Mouse (Mus musculus): ENCODE measurements around the gene Adgrv1. TPM values are rescaled to one million over a fixed set of nuclear protein-coding genes. Genes with fewer than 3 reads are reported as not detected.

Adgrv1 gene
- total and polyA plus RNA-seq, 3 experiments = 0.58 to 2.0 (median 1.2) TPM

DNA sequence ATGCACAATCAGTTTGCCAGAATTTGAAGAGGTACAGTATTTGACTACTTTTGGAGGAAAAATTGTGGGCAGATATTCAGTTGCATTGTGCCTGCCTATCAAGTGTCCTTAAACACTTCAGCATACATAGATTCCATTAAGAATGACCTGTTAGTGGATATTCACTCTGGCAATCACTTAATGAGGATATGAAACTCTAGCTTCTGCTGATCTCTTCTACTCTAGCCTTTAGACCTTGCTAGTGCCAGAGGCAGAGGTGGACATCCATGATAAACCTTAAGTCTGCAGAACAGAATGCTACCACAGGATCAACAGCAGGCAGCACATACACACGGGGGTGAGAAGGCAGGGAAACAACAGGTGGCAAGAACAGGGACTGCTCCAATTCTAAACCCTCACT, 488.5 kb downstream of the Adgrv1 start:
- DNase-seq = no peak

GRCm38 (mm10) chr13:81142268-81142884, 490.6 kb downstream of the Adgrv1 start:
- DNase-seq = no peak

DNA sequence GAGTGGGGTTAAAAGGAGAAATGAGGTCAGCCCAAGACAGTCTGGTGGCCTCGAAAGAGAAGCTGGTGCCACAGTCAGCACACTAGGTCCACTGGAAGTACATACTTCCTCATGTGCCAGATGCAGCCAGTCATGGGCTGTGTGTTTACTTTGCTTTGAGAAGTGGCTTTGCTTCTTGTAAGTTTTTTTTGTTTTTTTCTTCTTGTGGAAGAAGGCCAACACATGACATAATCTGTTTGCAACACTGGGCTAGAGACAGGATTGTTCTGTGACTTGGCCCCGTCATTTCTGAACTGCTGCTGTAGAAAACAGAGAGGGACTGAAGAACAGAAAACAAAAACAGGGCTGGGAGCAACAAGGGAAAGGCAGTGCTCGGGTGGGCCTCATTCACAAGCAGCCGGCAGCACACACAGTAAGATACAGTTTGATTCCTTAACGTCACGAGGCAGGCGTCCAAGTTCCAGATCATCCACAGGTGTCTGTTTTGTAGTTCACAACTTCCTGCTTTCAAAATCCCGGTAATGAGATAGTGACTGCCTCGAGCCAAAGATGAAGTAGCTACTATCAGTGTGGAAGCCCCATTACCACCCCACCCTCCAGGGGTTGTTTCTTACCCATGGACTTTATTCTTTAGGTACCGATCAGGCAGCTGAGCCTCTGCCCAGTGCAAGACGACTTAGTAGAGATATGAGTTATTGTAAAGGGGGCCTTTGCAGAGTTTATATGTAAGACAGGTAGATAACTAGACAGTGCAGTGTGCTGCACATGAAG, 496.1 kb downstream of the Adgrv1 start:
- DNase-seq = peak; percentile 42

- DNase-seq = no peak
Measured at GRCm38 (mm10) chr13:81135953-81136352, 497.0 kb downstream of the Adgrv1 start.

GRCm38 (mm10) chr13:81134412-81134811, 498.5 kb downstream of the Adgrv1 start:
- DNase-seq = no peak

DNA sequence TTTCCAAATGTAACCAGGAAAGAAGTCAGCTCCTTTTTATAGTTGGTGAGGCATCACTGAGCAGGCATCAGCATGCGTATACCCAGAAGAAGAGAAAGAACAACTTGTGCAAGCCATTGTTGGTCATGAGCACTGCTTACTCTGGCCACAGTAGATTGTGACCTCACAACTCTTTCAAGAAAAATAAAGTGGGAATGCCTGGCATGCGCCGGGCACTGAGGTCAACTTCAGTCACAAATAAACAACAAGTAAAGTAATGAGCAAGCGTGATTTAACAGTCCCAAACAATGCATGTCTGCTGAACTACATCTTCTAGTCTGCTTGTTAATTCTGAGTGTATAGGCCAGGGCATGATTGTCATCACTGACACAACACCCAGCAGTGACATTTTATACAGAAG, 499.6 kb downstream of the Adgrv1 start:
- no peak for DNase-seq

DNA sequence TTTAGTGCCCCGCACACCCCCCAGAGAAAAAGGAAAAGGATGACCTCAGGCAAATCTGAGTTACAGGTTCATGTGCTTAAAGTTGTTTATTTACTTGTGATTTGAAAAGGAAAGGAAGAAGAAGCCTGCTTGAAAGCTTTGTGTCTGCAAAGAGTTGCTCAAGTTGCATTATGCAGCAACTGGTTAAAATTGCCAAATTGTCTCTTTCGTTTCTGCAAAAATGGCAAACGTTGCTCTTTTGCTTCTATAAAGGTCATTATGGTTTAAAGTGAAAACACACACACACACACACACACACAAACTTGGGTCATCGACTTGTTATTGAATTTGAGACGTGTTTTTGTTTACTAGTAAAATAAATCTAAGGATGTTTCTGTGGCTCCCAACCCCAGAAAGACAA, 500.3 kb downstream of the Adgrv1 start:
- DNase-seq = no peak

DNA sequence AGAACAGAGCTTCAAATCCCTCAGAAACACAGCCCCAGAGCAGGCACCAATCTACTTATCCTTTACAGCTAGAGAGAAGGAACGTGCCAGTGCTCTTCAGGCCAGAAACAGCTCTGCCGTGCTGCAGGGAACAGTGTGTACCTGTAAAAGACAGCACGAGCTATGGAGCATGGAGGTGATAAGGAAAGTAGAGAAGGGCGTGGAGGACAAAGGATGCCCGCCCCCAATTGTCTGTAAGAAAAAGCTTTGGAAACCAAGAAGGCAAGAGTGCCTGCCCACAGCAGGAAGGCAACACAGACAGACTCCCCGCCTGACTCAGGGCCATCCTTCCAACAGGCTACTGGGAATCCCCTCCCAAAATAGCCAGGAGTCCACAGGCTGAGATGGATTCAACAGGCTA, 501.1 kb downstream of the Adgrv1 start:
- no peak for DNase-seq

- DNase-seq = no peak
Measured at GRCm38 (mm10) chr13:81130742-81131524, 502.0 kb downstream of the Adgrv1 start.

DNA sequence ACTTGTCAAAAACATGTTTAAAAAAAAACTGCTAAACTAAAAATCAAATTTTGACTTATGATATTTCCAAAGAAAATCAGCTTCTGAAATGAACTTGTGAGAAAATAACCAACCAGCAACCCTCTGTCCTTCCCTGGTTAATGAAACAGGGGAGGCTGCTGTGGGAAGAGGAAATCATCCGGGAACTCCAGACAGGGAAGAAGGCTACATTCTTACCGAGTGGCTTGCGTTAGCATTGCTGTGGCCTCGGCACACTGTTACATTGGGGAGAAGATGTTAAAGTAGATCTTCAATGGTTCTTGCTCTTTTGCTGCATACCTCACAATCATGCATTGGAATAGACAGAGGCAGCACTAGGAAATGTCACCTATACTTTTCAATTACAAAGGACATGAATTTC, 507.1 kb downstream of the Adgrv1 start:
- no peak for DNase-seq

DNA sequence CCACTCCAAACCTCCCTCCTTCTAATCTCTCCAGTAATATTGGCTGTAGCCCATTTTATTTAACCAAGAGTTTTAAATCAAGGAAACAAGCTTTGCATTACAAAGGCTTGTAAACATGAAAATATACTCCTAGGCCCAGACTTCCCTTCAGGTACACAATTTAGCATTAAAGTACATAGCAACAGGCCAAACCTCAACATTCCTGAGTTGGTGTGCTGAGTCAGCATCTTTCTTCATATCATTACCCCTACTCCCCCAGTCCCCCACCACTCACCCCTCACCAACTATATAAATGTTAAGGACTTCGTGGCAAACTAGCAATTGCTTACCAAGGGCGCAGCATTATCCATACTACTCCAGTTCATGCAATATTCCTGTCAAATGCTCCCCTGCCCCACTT, 510.7 kb downstream of the Adgrv1 start:
- DNase-seq = no peak

DNA sequence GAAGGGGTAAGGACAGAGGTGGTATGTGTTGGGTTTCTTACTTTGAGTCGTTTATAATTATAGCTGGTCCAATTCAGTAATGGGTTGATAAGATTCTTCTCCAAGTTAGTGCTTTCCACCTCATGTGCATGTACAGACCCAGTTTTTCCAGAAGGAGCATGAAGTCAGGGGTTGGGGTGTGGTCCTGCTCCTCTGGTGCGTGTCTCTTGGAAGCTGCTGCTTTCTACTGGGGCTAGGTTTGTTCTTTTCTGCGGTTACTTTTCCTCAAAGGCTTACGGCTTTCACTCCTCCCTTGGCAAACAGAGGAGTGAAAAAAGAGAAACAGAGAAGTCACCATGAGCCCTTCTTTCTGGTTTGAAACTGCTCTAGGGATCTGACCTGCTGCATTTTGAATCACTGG, 522.5 kb downstream of the Adgrv1 start:
- DNase-seq = no peak

DNA sequence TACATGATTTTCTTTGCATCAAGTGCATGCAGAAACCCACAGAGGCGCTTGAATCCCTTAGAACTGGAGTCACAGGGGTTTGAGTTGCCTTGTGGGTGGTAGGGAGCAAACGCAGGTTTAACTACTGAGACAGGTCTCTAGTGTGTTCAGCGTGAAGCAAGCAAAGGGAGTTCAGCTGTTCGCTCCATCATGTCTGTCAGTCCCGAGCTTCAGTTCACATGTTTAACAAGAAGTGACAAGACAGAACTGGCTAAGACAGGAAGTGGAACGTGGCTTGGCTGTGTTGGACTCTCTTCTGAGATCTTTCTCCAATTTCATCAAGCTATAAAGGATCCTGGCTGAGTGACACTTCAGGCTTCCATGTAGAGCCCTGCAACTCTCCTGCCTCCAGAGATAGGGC, 523.3 kb downstream of the Adgrv1 start:
- no peak for DNase-seq

GRCm38 (mm10) chr13:81108526-81109302, 524.2 kb downstream of the Adgrv1 start:
- DNase-seq = peak; percentile 11

DNA sequence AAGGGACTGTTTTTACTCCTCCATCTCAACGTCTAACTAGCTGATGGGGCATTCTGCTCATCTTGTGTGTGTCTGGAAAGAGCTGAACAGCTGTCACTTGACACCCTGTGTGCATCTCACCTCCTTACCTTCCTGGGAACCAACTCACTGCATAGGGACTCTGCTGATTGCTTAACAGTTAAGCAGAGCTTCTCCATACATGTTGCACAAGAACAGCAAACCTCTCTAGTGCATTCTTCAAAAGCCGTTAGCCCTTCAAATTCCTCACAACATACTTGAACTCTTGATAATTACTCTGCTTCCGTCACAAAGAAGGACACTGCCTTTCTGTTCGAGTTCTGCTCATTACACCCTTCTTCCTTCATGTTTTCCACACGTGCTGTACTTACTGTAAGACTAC, 525.5 kb downstream of the Adgrv1 start:
- no peak for DNase-seq

DNA sequence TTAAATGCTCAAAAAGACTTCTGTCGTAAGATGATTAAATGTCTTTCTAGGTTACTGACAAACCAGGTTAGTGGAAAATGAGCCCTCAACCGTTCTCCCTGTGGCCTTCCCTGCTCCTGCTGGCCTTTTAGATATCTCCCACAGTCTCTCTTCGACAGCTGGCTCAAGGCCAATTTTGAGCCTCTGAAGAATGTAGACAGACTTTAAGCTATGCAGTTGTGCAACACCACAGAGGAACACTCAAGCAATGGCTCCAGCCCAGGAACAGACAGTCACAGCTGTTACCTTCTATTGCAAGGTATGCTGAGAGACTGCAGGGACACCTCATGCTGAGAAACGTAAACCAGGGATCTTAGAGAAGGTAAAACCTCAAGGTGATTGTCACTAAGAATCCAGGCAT, 529.2 kb downstream of the Adgrv1 start:
- DNase-seq = peak; percentile 60

DNA sequence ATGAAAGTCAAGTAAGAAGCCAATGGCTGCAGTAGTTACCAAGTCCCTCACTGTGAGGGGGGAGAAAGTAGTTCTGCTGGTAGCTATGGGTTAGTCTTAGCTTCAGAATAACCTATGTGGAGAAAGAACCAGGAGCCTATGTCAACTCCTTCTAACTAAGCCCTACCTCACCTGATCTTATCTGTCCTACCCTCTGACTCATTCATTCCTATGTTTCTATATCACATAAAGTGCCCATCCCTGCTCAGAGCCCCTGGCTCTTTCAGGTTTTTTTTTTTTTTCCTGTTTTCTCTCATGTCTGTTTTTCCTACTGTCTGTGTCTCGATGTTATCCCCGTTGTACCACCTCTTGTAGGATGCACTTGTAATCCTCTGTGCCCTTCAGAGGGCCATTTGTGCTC, 536.5 kb downstream of the Adgrv1 start:
- no peak for DNase-seq

GRCm38 (mm10) chr13:81094513-81094912, 538.4 kb downstream of the Adgrv1 start:
- no peak for DNase-seq

DNA sequence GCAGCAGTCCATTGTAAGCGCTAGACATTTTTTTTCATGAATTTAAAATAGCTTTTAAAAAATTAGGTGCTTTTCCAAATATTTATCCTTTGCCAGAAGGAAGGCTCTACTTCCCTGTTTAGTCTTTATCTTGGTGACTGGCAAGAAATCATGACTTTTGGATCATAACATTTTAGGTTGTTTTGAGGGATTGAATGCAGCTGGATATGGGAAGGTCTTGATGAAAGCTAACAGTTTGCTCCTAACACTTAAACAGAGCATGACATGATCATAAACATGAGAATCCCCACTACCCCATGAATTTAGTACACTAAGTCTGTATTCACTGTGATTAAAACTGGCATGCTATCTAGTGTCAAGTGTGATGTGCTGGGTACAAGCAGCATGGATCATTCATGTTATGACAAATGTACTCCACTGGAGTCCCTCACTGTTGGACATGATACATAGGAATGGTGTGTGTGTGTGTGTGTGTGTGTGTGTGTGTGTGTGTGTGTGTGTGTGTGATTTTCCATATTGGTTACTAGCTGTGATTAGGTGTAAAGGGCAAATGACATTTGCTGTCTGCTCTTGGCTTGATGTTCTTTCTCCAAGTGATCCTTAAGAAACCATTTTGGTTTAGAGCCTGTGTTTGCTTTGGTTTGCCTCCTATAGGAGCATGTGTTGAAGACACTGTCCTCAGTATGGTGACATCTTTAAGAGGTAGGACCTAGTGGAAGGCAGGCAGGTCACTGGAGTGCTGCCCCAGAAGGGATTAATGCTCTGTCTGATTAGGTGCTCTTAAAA, 542.7 kb downstream of the Adgrv1 start:
- no peak for DNase-seq

DNA sequence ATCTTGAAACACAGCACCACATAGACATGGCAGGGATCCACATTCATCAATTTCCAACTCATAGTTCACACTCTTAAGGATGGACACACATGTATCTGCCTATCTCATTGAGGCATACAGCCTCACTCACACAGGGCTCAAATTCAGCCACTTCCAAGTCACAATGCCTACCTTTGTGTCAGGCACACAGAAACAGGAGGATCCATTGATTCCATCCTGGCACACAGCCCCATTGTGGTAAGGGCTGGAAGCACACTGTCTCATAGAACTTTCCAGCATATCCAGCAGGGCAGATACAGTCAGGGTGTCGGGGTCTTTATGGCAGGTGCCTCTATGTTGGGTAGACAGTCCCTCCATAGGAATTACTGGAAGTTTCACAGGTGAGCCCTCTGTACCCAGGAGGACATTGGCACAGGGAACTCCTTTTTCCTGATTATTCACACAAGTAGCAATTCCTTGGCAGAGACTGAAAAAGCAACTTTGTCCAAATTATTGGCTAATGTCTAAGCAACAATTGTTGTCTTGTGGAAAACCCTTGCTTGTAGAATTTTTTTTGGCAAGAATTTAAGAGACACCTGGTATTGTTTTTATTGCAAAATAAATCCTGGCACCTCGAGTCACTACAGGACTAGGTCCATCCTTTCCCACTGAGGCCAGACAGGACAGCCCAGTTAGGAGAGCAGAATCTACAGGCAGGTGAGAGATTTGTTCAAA, 545.8 kb downstream of the Adgrv1 start:
- DNase-seq = no peak

DNA sequence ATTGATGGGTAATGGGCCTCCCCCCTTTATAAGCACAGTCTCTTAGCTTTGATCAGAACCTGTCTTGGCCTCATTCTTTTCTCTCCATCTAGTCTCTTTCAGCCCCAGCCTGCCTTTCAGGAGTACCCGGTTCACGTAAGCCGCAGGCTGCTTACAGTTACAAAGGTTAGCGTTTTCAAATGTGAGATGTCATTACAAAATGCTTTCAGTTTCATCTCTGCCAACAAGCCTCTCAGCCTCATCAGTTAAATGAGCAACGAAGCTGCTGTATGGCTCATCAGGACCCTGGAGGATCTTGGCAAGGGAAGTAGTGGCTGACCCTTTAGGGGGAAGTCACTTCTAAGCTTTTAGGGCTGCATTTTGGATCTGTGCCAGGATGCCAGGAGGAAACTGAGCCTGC, 560.7 kb downstream of the Adgrv1 start:
- DNase-seq = no peak

Data from adrenal gland, adult 2 months (tissue).